Mouse (Mus musculus): Measurements from ENCODE around the gene Nfib.

Gene Nfib

GRCm38 (mm10) chr4:82704841-82705794 is at the start of gene Nfib:
Gene Nfib (minus strand): TSS chr4:82705750.
- ATAC-seq (ENCODE audit: insufficient number of reproducible peaks, low FRiP score, low TSS enrichment), result no peak

- no peak for ATAC-seq (ENCODE audit: insufficient number of reproducible peaks, low FRiP score, low TSS enrichment)
Observed at GRCm38 (mm10) chr4:82735764-82736163, 30.2 kb upstream of the Nfib start.

- ATAC-seq (ENCODE audit: insufficient number of reproducible peaks, low FRiP score, low TSS enrichment), result no peak
Observed at GRCm38 (mm10) chr4:82734765-82735481, 29.4 kb upstream of the Nfib start.

- ATAC-seq (ENCODE audit: insufficient number of reproducible peaks, low FRiP score, low TSS enrichment), result no peak
Observed at GRCm38 (mm10) chr4:82734348-82734747, 28.8 kb upstream of the Nfib start.

- ATAC-seq (ENCODE audit: insufficient number of reproducible peaks, low FRiP score, low TSS enrichment), result no peak
Observed at GRCm38 (mm10) chr4:82733636-82734035, 28.1 kb upstream of the Nfib start.

- ATAC-seq (ENCODE audit: insufficient number of reproducible peaks, low FRiP score, low TSS enrichment), result no peak
Observed at GRCm38 (mm10) chr4:82730248-82730887, 24.8 kb upstream of the Nfib start.

- ATAC-seq (ENCODE audit: insufficient number of reproducible peaks, low FRiP score, low TSS enrichment), result no peak
Observed at GRCm38 (mm10) chr4:82724058-82724457, 18.5 kb upstream of the Nfib start.

GRCm38 (mm10) chr4:82723048-82723447 is 17.5 kb upstream of the Nfib start:
- ATAC-seq (ENCODE audit: insufficient number of reproducible peaks, low FRiP score, low TSS enrichment), result no peak

GRCm38 (mm10) chr4:82715833-82716232 is 10.3 kb upstream of the Nfib start:
- 0 out of 2 replicates have a peak, but pooled peaks have one; percentile 10 for ATAC-seq (ENCODE audit: insufficient number of reproducible peaks, low FRiP score, low TSS enrichment)

GRCm38 (mm10) chr4:82711611-82712295 is 6.2 kb upstream of the Nfib start:
- ATAC-seq (ENCODE audit: insufficient number of reproducible peaks, low FRiP score, low TSS enrichment), result no peak

GRCm38 (mm10) chr4:82709666-82710065 is 4.1 kb upstream of the Nfib start:
- no peak for ATAC-seq (ENCODE audit: insufficient number of reproducible peaks, low FRiP score, low TSS enrichment)

GRCm38 (mm10) chr4:82706012-82706411 is 462 bp upstream of the Nfib start:
- ATAC-seq (ENCODE audit: insufficient number of reproducible peaks, low FRiP score, low TSS enrichment), result no peak

GRCm38 (mm10) chr4:82704079-82704830 is 1.3 kb downstream of the Nfib start:
- no peak for ATAC-seq (ENCODE audit: insufficient number of reproducible peaks, low FRiP score, low TSS enrichment)

GRCm38 (mm10) chr4:82702808-82703207 is 2.7 kb downstream of the Nfib start:
- no peak for ATAC-seq (ENCODE audit: insufficient number of reproducible peaks, low FRiP score, low TSS enrichment)

GRCm38 (mm10) chr4:82699504-82699903 is 6.0 kb downstream of the Nfib start:
- no peak for ATAC-seq (ENCODE audit: insufficient number of reproducible peaks, low FRiP score, low TSS enrichment)

GRCm38 (mm10) chr4:82698616-82699015 is 6.9 kb downstream of the Nfib start:
- ATAC-seq (ENCODE audit: insufficient number of reproducible peaks, low FRiP score, low TSS enrichment), result no peak

- ATAC-seq (ENCODE audit: insufficient number of reproducible peaks, low FRiP score, low TSS enrichment), result no peak
Observed at GRCm38 (mm10) chr4:82697151-82697550, 8.4 kb downstream of the Nfib start.

- ATAC-seq (ENCODE audit: insufficient number of reproducible peaks, low FRiP score, low TSS enrichment), result peak; percentile 34; the same call in 1 of the 2 replicates
Observed at GRCm38 (mm10) chr4:82695760-82696501, 9.6 kb downstream of the Nfib start.

GRCm38 (mm10) chr4:82692009-82692326 is 13.6 kb downstream of the Nfib start:
- ATAC-seq (ENCODE audit: insufficient number of reproducible peaks, low FRiP score, low TSS enrichment), result no peak

Measured in cerebellum, adult (tissue).